Mouse (Mus musculus): Measurements from ENCODE around the gene Pltp. TPM values are rescaled to one million over a fixed set of nuclear protein-coding genes. Genes with fewer than 3 reads are reported as not detected.

The Pltp gene
- total RNA-seq, 4 experiments from 2014 or later = 32.8 to 40.4 (median 35.7) TPM

DNA sequence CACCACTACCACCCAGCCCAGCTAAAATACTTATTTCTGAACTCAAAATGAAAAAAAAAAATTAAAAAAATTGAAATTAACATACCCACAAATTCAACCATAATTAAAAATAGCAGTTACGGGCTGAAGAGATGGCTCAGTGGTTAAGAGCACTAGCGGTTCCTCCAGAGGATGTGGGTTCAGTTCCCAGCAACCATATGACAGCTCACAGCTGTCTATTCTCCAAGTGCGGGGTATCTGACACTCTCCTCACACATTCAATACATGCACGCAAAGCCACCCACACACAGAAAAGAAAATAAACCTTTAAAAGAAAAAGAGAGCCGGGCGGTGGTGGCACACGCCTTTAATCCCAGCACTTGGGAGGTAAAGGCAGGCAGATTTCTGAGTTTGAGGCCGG is 7.5 kb downstream of the Pltp start:
- DNase-seq (ENCODE audit: low spot score) = no peak

DNA sequence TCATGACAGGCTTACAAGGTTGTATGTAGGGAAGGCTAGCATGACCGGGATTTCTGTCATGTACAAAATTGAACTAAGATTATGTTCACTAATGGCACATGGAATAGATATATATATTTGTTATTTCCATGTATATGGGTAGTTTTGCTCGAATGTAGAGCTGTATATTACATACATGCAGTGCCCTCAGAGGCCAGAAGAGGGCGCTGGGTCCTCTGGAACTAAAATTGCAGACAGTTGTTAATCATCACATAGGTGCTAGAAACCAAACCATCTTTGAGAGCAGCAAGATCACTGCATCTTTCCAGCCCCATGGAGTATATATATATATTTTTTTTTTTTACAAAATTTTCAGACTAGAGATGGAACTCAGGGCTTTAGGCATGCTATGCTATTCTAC is 11.7 kb downstream of the Pltp start:
- DNase-seq (ENCODE audit: low spot score) = no peak

DNA sequence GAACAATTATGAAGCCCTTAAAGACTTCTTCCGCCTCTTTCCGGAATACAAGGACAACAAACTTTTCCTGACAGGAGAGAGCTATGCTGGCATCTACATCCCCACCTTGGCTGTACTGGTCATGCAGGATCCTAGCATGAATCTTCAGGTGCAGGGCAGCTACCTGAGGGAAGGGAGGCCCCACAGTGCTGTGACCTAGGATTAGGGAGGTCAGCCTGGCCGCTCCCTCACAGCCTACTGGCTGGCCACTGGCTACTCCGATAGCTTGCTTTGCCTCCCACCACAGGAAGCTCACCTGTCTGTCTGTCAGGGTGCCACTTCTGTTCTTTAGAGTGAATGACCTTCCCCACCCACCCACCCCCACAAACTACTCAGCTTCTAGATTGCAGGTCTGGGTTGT is 22.3 kb downstream of the Pltp start:
- DNase-seq (ENCODE audit: low spot score) = no peak

DNA sequence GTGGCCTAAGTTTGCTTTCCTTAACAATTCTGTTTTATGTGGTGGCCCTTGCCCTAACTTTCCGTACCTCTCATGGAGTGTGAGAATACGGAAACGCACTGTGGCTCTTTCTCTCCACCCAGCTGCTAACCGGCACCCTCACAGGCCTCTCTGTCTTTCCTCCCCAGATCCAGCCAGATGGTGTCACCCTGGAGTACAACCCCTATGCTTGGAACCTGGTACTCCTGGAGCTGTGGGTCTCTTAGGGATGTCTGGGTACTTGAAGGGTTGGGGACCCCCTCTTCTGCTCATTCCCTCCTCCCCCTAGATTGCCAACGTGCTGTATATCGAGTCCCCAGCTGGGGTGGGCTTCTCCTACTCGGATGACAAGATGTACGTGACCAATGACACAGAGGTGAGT is 23.0 kb downstream of the Pltp start:
- no peak for DNase-seq (ENCODE audit: low spot score)

DNA sequence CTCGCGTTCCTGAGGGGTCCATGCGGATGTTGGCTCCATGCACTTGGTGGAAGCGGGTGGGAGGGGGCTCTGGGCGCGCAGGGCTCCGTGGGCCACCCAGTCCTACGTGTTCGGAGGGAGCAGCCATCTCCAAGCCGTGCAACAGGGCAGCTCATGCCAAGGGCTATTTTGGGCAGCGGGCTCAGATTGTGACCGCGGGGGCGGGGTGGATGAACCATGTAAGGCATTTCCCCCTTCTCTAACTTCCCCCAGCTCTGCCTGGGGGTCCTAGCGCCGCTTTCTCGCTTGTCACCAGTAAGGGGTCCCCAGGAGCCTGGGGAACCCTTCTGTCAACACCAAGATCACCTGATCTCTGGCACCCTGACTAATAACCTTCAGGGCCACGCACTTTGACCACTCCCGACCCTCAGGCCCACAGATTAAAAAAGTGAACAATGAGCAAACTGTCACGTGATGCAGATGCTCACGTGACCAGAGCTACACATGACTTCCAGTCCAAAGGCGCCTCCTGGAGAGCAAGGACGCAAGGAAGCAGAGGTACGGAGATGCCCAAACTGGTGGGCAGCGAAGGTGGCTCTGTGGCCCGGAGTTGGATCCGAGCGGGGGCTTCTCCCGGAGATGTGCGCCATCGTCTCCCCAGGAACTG is 24.1 kb downstream of the Pltp start, which contains the start of gene Neurl2:
Gene Neurl2, minus strand, starts transcription at position 143 of the 646 bp plus-strand sequence.
- DNase-seq (ENCODE audit: low spot score) = peak; percentile 90

DNA sequence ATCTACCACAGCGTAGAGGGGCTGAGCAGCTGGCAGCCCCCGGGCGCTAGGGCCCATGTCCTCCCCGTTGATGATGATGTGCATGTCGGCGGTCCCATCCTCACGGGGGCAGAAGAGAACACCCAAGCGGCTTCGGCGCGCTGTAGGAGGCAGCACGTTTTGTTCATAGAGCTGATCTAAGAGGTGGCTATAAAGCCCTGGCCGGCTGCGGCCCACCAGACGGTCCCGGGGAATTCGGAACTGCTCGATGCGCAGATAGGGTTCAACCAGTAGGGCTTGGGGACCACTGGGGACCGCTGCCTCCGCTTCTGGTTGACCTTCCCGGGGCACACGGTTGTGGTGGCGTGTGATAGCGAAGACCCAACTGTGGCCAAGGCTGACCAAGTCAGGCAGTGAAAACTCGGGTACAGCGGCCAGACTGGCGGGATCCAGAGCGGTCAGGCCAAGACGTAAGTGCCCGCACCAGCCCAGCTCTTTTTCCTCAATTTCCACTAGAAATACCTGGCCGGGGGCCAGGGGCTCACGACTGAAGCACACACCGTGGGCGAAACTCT is 24.7 kb downstream of the Pltp start, which contains the start of gene Ctsa:
Gene Ctsa, plus strand, starts transcription at position 126 of the 554 bp plus-strand sequence.
- DNase-seq (ENCODE audit: low spot score) = peak; percentile 81

DNA sequence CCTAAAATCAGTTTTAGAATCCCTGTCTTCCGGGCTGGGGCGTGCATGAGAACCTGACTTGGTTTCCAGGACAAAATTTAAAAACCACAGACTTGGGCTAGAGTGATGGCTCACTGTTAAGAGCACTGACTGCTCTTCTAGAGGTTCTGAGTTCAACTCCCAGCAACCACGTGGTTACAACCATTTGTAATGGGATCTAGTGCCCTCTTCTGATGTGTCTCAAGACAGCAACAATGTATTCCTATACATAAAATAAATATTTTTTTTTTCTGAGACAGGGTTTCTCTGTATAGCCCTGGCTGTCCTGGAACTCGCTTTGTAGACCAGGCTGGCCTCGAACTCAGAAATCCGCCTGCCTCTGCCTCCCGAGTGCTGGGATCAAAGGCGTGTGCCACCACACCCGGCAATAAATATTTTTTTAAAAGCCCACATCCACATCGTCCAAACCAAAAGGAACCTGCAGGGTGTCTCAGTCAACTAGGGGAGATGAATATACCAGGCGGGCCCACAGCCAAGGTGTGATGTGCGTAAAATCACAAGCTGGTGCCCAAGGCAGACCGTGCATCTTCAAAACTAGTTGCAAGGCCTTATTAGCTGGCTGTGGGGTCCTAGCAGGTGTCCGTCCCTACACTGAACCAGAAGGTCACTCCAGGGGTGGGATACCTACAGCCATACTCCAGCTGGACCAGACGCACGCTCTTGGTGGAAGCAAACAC is 25.3 kb downstream of the Pltp start:
- DNase-seq (ENCODE audit: low spot score) = no peak

DNA sequence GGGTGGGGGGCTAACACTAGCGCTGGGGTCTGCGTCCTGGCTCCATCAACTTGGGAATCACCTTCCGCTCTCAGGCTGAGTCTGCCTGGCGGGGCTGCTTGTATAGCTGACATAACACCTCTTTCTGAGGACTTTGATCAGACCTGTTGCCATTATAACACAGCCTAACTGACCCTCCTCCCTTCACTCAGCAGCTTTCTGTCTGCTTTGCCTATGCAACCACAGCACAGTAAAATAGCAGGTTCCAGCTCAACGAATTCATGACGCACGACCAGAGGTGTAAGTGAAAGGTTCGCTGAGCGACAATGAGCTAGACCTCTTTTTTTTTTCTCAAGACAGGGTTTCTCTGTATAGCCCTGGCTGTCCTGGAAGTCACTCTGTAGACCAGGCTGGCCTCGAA is 26.5 kb downstream of the Pltp start:
- no peak for DNase-seq (ENCODE audit: low spot score)

DNA sequence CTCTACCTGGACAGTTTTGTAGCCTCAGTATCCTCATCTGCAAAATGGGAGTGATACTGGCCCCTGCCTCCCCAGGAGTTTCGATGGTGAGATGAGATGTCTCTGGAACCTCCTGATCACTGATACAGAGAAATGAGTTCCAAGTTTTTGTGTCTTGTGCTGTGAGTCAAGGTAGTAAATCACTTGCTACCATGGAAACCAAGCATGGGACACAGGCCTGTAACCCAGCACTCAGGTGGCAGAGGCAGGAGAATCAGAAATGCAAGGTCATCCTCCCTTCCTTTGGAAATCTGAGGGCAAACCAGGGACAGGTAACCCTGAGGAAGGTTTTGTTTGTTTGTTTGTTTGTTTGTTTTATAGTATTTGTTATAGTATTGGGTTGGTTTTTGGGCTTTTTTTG is 28.4 kb downstream of the Pltp start:
- no peak for DNase-seq (ENCODE audit: low spot score)

DNA sequence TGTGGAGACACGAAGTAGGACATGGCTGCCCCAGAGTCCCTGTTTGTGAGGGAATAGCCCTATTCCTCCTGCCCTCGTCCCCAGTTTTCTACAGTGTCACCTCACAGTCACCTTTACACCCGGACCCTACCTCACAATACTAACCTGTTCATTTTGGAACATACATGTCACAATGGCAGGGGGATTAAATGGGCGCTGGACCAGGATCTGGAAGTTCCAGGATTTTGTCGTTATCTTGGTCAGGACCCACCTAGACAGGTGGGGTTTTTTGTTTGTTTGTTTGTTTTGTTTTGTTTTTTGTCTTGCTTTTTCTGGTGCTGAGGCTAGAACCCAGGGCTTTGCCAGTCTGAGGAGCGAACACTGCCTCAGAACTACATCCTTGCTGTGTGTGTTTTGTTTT is 29.1 kb downstream of the Pltp start, which contains the start of gene Spata25:
Gene Spata25, minus strand, starts transcription at position 101 of the 400 bp plus-strand sequence.
- no peak for DNase-seq (ENCODE audit: low spot score)

DNA sequence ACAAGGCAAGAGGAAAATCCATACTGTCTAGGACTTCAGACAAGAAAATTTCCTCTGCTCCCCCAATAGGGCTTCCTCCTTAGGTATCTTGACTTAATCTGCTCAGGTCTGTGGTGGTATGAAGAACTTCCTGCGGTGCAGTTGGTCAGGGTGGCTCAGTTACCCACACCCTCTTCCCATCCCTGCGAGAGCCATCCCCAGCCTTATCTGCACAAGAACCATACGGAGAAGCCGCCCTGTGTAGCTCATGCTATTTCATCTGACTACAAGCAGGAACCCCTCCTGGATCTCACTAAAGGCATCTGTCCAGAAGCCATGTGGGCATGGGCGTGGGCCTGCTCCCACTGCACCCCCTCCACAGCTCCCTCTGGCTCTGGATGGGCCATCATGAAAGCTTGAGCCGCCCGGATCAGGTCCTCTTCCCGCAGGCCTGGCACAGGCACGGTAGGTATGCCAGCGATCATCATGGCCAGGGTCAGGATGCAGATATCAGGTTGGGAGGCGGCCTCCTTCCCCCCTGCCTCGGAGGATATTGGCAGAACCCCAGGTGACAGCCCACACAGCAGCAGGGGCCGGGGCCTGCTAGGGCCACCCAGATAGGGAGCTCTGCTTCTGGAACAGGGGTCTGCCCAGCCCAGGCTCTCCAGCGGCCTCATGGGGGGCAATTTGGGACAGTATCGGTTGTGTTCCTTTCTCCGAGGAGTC is 30.2 kb downstream of the Pltp start:
- no peak for DNase-seq (ENCODE audit: low spot score)

DNA sequence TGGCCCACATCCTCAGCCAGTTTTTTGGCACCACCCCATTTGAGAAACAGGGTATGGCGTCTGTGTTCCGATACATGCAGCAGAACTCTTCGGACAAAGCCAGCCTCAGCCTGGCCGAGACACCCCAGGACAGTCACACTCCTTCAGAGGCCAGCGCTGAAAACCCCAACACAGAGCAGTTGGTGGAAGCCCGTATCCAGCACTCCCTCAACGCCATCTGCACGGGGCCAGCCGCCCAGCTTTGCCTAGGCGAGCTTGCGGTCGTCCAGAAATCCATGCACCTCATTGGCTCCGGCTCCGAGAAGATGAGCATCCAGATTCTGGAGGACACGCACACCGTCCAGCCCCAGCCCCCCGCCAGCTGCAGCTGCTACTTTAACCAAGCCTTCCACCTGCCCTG is 32.0 kb downstream of the Pltp start:
- no peak for DNase-seq (ENCODE audit: low spot score)

DNA sequence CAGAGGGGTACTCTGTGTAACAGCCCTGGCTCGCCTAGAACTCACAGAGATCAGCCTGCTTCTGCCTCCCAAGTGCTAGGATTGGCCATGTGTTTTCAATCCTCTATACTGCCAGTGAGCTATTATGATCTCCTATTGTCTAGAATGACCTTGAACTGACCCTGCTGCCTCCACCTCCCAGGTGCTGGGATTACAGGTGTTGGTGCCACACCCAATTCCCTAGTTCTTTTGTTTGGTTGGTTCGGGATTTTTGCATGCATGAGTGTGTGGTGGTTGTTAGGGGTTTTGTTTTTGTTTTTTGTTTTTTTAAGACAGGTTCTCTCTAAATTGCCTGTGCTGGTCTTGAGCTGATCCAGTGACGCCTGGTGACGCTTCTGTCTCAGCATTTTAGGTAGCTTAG is 33.5 kb downstream of the Pltp start:
- DNase-seq (ENCODE audit: low spot score) = no peak

DNA sequence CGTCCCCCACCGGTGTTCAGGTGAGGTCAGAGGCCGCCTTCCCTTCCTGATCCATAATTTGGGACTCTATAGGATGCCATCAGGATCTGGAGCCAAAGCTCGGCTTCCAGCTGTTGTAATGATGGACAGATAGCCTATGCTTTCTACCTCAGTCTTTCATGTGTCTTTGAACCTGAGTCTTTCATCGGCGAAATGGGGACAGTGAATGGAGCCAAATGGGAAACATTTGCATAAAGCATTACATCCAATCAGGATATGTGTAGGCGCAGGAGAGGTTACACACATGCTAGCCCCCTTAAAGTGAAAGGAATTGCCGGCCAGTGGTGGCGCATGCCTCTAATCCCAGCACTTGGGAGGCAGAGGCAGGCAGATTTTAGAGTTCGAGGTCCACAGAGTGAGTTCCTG is 34.3 kb downstream of the Pltp start:
- DNase-seq (ENCODE audit: low spot score) = no peak

DNA sequence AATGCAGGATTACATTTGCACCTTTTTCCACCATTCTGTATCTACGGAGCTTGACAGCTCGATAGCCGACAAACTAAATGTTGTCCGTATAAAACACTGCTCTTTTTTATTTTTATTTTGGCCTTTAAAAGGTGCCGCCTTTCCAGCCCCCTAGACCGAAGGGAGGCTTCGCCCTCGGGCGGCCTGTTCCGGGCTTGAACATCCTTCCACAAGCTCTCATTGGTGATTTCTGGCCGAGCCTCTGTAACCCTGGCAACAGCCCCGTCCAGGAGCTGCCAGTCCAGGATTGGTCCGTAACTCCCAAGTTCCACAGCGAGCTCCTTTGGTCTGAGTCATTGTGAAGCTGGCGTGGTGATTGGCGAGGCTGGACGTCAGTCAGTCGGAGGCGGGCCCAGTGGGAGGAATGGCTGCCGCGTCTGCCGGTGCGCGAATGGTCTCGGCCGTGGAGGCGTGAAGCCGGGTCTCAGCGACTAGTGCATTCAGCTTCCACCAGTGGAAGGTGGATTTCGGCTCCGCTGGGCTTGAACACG is 34.8 kb downstream of the Pltp start, which contains the start of gene Zswim1:
Gene Zswim1, plus strand, starts transcription at position 51 of the 530 bp plus-strand sequence.
- DNase-seq (ENCODE audit: low spot score) = peak; percentile 100

DNA sequence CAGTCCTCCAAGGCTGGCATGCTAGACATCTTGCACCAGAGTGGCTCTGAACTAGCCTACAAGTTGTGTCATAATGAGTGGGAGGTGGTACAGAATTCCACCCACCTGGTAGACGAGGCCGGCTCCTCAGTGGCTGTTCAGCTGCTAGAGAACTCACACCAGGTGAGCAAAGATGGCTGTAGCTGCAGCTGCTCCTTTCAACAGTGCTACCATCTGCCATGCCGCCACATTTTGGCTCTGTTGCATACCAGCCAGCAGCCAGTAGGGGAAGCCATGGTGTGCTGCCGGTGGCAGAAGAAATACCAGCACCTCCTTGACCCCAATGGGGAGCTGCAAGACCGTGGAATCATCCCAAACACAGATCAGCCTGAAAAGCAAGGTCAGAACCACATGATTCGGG is 36.5 kb downstream of the Pltp start:
- DNase-seq (ENCODE audit: low spot score) = no peak

DNA sequence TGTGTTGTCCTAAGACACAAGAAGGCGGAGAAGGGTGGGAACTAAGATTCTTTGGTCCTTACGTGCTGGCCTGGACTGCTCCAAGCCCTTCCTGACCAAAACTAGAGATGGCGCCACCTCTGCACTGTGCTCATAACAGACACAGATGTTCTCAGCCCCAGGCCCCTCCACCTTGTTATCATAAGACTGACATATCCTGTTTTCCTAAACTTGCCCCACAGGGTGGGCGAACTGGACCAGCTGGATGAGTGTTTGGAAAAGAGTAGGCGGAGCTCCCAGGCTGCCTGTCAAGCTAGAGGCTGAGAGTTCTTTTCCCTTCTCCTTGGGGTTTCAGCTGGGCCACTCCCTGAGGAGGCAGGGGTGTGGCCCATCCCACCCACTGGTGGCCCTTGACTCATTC is 39.8 kb downstream of the Pltp start:
- DNase-seq (ENCODE audit: low spot score) = no peak

DNA sequence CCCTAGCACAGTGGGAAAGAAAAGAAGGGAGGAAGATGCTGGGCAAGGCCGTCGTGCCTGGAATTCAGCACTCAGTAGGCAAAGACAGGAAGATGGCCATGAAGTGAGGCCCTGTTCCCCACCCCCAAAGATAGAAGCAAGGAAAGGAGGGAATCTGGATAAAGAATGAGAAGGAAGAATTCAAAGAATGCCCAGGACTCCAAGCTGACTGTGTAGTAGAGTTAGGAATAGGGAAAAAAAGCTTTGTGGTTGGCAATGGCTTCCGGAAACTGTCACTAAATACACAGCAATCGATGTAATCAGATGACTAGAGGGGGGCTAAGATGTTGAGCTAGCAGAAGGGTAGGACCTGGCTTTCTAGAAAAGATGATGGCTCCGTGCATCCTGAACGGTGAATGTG is 40.3 kb downstream of the Pltp start:
- no peak for DNase-seq (ENCODE audit: low spot score)

DNA sequence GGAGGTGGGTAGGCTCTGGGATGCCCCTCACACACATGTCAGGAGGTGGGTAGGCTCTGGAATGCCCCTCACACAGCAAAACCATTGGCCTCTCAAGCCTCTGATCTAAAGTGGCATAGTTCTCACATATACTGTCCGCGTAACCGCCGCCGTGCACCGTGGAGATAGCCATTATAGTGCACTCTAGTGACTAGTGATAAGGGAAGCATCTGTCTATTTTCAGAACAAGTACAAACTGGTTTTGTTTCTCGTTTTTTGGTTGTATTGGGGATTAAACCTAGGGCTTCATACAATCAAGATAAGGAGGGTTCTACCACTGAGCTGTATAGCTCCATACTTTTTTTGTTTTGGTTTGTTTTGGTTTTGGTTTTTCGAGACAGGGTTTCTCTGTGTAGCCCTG is 41.7 kb downstream of the Pltp start:
- no peak for DNase-seq (ENCODE audit: low spot score)

DNA sequence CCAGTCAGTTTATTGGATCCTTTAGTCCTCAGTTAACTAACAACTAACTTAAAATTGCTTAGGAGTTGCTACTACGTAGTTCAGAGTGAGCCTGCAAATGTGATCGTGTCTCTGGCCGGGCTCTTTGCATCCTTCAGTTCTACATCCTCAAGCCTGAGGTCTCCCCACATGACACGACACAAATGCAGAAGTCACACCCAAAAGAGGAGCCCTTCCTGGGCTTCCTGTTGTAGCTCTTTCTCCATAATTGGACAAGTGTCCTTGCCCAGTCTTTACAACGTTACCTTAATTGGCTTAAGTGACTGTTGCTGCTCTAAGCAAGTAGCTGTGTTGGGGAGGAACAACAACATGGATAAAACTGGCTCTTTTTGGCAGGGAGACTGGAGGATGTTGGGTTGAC is 42.2 kb downstream of the Pltp start:
- DNase-seq (ENCODE audit: low spot score) = no peak

DNA sequence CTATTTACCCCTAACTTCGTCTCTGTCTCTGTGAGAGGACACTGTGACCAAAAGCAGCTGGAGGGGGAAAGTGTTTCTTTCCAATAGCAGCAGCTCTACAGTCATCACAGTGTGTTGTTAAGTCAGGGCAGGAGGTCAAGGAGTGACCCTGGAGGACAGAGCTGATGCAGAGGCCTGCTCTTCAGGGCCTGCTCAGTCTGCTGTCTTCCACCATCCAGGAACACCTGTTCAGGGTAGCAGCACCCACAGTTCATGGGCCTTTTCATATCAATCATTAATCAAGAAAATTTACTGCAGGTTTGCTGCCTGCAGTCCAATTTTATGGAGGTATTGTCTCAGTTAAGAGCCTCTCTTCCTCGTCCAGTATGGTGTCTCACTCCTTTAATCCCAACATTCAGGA is 44.0 kb downstream of the Pltp start:
- DNase-seq (ENCODE audit: low spot score) = no peak

DNA sequence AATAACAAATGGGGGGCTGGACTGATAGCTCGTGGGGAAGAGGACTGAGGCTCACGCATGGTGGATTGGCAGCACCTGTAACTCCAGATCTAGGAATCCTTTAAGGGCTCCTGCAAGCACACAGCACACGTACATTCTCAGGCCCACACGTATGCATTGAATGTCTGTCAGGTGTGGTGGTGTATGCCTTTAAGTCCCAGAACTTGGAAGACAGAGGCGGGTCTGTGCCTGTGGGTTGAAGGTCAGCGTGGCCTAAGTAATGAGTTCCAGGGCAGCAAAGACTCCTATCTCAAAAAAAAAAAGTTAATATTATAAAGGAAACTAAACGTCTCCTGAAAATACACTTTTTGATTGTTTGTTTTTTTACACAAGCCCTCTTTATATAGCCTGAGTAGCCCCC is 50.9 kb downstream of the Pltp start:
- no peak for DNase-seq (ENCODE audit: low spot score)
